Mouse (Mus musculus) MEL (cell line): ENCODE measurements at regions not wholly inside any gene's neighbourhood (a gene's known extent, or its start where the extent isn't known, plus 50 kb on each side); places are given as distances from the start of the nearest gene placed in this dataset.

Experiments used
- DNase-seq: peaks from one replicate; pipeline ENCODE4 v3.0.0; 2011; ENCODE audit warnings: low read depth, low spot score
- H3K27ac ChIP-seq: 2 replicates; pipeline ENCODE4 v1.5.1; 2012; ENCODE audit warnings: low read depth, mild to moderate bottlenecking, control low read depth, low read length, moderate library complexity; ENCODE audit not compliant: control insufficient read depth
- H3K27me3 ChIP-seq, 2 experiments: fragments of 150-350 bp in 1 of 2; sonication (generic) in 1 of 2; 2 replicates each; pipeline ENCODE4 v1.6.1; 2012; ENCODE audit warnings: low read length in 2 of 2, mild to moderate bottlenecking in 2 of 2, improper control_type of control experiment in 1 of 2, moderate library complexity in 1 of 2; ENCODE audit not compliant: insufficient read depth in 2 of 2, control insufficient read depth in 1 of 2
- H3K36me3 ChIP-seq, 2 experiments: 2 replicates each; pipeline ENCODE4 v1.6.1; 2012 to 2014; ENCODE audit warnings: low read length in 2 of 2, improper control_type of control experiment in 1 of 2, inconsistent platforms in 1 of 2, mild to moderate bottlenecking in 1 of 2; ENCODE audit not compliant: insufficient read depth in 2 of 2, control insufficient read depth in 1 of 2
- H3K4me1 ChIP-seq, 2 experiments: fragments of 150-350 bp in 1 of 2; sonication (generic) in 1 of 2; 2 replicates each; pipeline ENCODE4 v1.6.1; 2012; ENCODE audit warnings: low read length in 2 of 2, improper control_type of control experiment in 1 of 2, mild to moderate bottlenecking in 1 of 2; ENCODE audit not compliant: insufficient read depth in 2 of 2, control insufficient read depth in 1 of 2
- H3K4me3 ChIP-seq, 2 experiments: fragments of 150-350 bp in 1 of 2; sonication (generic) in 1 of 2; 2 replicates each; pipeline ENCODE4 v1.5.1; 2012; ENCODE audit warnings: low read depth in 2 of 2, low read length in 2 of 2, mild to moderate bottlenecking in 2 of 2, moderate library complexity in 2 of 2, control low read depth in 1 of 2, improper control_type of control experiment in 1 of 2; ENCODE audit not compliant: control insufficient read depth in 1 of 2, insufficient read depth in 1 of 2
- H3K79me2 ChIP-seq: 2 replicates; pipeline ENCODE4 v1.6.1; 2012; ENCODE audit warnings: mild to moderate bottlenecking, low read length, moderate library complexity; ENCODE audit not compliant: control insufficient read depth, poor library complexity, insufficient read depth
- H3K9ac ChIP-seq: 2 replicates; pipeline ENCODE4 v1.6.1; 2012; ENCODE audit warnings: low read depth, mild to moderate bottlenecking, control low read depth, low read length, moderate library complexity; ENCODE audit not compliant: control insufficient read depth, poor library complexity, severe bottlenecking
- H3K9me3 ChIP-seq: fragments of 150-350 bp; sonication (generic); replicated peaks from 2 replicates; pipeline ENCODE4 v1.6.1; 2012; ENCODE audit warnings: mild to moderate bottlenecking, low read length, improper control_type of control experiment, moderate library complexity; ENCODE audit not compliant: insufficient read depth
- CHD1 ChIP-seq: IDR thresholded peaks from 2 replicates; pipeline ENCODE4 v1.6.1; 2012; ENCODE audit warnings: low read depth, mild to moderate bottlenecking, inconsistent platforms, low read length, improper control_type of control experiment
- CTCF ChIP-seq, 3 experiments: IDR thresholded peaks in 2 of 3; conservative IDR thresholded peaks in 1 of 3; 2 replicates each; pipeline ENCODE4 v1.5.1; 2011 to 2012; ENCODE audit warnings: low read length in 3 of 3, low read depth in 2 of 3, mild to moderate bottlenecking in 2 of 3, improper control_type of control experiment in 1 of 3, inconsistent platforms in 1 of 3, mixed read lengths in 1 of 3, moderate library complexity in 1 of 3; ENCODE audit not compliant: control insufficient read depth in 1 of 3, insufficient read depth in 1 of 3, poor library complexity in 1 of 3, severe bottlenecking in 1 of 3
- E2F4 ChIP-seq: IDR thresholded peaks from 2 replicates; pipeline ENCODE4 v1.6.1; 2011; ENCODE audit warnings: low read depth, low read length, improper control_type of control experiment, borderline replicate concordance
- EP300 ChIP-seq, 2 experiments: IDR thresholded peaks; 2 replicates each; pipeline ENCODE4 v1.6.1; 2011; ENCODE audit warnings: improper control_type of control experiment in 2 of 2, low read length in 2 of 2, low read depth in 1 of 2, mild to moderate bottlenecking in 1 of 2
- GATA1 ChIP-seq: IDR thresholded peaks from 2 replicates; pipeline ENCODE4 v1.6.1; 2011; ENCODE audit warnings: low read depth, low read length, improper control_type of control experiment
- HCFC1 ChIP-seq: IDR thresholded peaks from 2 replicates; pipeline ENCODE4 v1.6.1; 2012; ENCODE audit warnings: low read depth, mild to moderate bottlenecking, inconsistent platforms, low read length, improper control_type of control experiment, moderate library complexity
- MAFK ChIP-seq: IDR thresholded peaks from 2 replicates; pipeline ENCODE4 v1.6.1; 2011; ENCODE audit warnings: low read depth, mild to moderate bottlenecking, low read length, improper control_type of control experiment, borderline replicate concordance
- MAZ ChIP-seq: IDR thresholded peaks from 2 replicates; pipeline ENCODE4 v1.6.1; 2012; ENCODE audit warnings: low read depth, mild to moderate bottlenecking, inconsistent platforms, low read length, improper control_type of control experiment
- MXI1 ChIP-seq: IDR thresholded peaks from 2 replicates; pipeline ENCODE4 v1.6.1; 2011; ENCODE audit warnings: mild to moderate bottlenecking, low read depth, low read length, improper control_type of control experiment
- MYC ChIP-seq: IDR thresholded peaks from 2 replicates; pipeline ENCODE4 v1.6.1; 2011; ENCODE audit warnings: low read depth, mild to moderate bottlenecking, low read length, improper control_type of control experiment, moderate library complexity
- POLR2A ChIP-seq, 2 experiments: IDR thresholded peaks; 2 replicates each; pipeline ENCODE4 v1.6.1; 2011 to 2012; ENCODE audit warnings: low read length in 2 of 2, mild to moderate bottlenecking in 2 of 2, control low read depth in 1 of 2, improper control_type of control experiment in 1 of 2, low read depth in 1 of 2, moderate library complexity in 1 of 2; ENCODE audit not compliant: control insufficient read depth in 1 of 2, insufficient read depth in 1 of 2, poor library complexity in 1 of 2
- POLR2AphosphoS2 ChIP-seq: IDR thresholded peaks from 2 replicates; pipeline ENCODE4 v1.6.1; 2011; ENCODE audit warnings: low read length, improper control_type of control experiment
- RAD21 ChIP-seq: IDR thresholded peaks from 2 replicates; pipeline ENCODE4 v1.6.1; 2011; ENCODE audit warnings: mild to moderate bottlenecking, low read depth, low read length, improper control_type of control experiment
- RCOR1 ChIP-seq: IDR thresholded peaks from 2 replicates; pipeline ENCODE4 v1.6.1; 2012; ENCODE audit warnings: low read depth, mild to moderate bottlenecking, inconsistent platforms, low read length, improper control_type of control experiment
- SIN3A ChIP-seq: IDR thresholded peaks from 2 replicates; pipeline ENCODE4 v1.6.1; 2012; ENCODE audit warnings: low read length, improper control_type of control experiment, inconsistent platforms
- SMC3 ChIP-seq: IDR thresholded peaks from 2 replicates; pipeline ENCODE4 v1.6.1; 2011; ENCODE audit warnings: low read depth, low read length, improper control_type of control experiment
- TAL1 ChIP-seq: IDR thresholded peaks from 2 replicates; pipeline ENCODE4 v1.6.1; 2012; ENCODE audit warnings: mild to moderate bottlenecking, inconsistent platforms, low read length, moderate library complexity, mixed read lengths
- TCF12 ChIP-seq: IDR thresholded peaks from 2 replicates; pipeline ENCODE4 v1.6.1; 2014; ENCODE audit warnings: low read depth, mild to moderate bottlenecking, inconsistent platforms, low read length, improper control_type of control experiment, moderate library complexity
- UBTF ChIP-seq: IDR thresholded peaks from 2 replicates; pipeline ENCODE4 v1.6.1; 2012; ENCODE audit warnings: low read depth, mild to moderate bottlenecking, inconsistent platforms, low read length, improper control_type of control experiment, moderate library complexity, borderline replicate concordance; ENCODE audit not compliant: insufficient read depth
- ZC3H11A ChIP-seq: IDR thresholded peaks from 2 replicates; pipeline ENCODE4 v1.6.1; 2012; ENCODE audit warnings: low read depth, mild to moderate bottlenecking, inconsistent platforms, low read length, improper control_type of control experiment
- ZMIZ1 ChIP-seq: IDR thresholded peaks from 2 replicates; pipeline ENCODE4 v1.6.1; 2012; ENCODE audit warnings: low read depth, mild to moderate bottlenecking, inconsistent platforms, low read length, improper control_type of control experiment, moderate library complexity

GRCm38 (mm10) chr12:97882439-97882838 lies 376.8 kb downstream of the Galc start:
- H3K79me2 ChIP-seq: no peaks in the 10 kb centered on the region
- no peak overlapping the region for H3K4me3 ChIP-seq
- no peaks in the 10 kb centered on the region for H3K27me3 ChIP-seq
- no peak for DNase-seq
- H3K4me1 ChIP-seq: no peaks in the 10 kb centered on the region
- H3K9ac ChIP-seq: no peak overlapping the region
- TF ChIP-seq MYC (no peak), GATA1 (no peak), POLR2AphosphoS2 (no peak), MAFK (no peak), MXI1 (no peak), ZMIZ1 (no peak), UBTF (no peak), RAD21 (no peak), TCF12 (no peak), HCFC1 (no peak), RCOR1 (no peak), MAZ (no peak), POLR2A (IDR thresholded peaks at IDR 0.05; ENCODE audit: control insufficient read depth in 1 of 2, insufficient read depth in 1 of 2, low read depth in 1 of 2, low read length in 2 of 2, poor library complexity in 1 of 2) (no peak), ZC3H11A (no peak), CHD1 (no peak), EP300 (IDR thresholded peaks at IDR 0.05; ENCODE audit: low read depth in 1 of 2, low read length in 2 of 2) (no peak), SIN3A (no peak), TAL1 (no peak)
- TF ChIP-seq, all 39 proteins: peak for 0
- Histone ChIP-seq H3K27ac (no peak overlapping the region), H3K9me3 (no peaks in the 10 kb centered on the region), H3K36me3 (no peaks in the 10 kb centered on the region)

- TF ChIP-seq CTCF (IDR thresholded peaks at IDR 0.05 in 2 of 3, conservative IDR thresholded peaks at IDR 0.05 in 1 of 3; ENCODE audit: control insufficient read depth in 1 of 3, insufficient read depth in 1 of 3, low read depth in 2 of 3, low read length in 3 of 3, poor library complexity in 1 of 3, severe bottlenecking in 1 of 3) (peak; percentile 41 to 66 (median 64); a peak in 5 of 6 replicates), E2F4 (no peak), RAD21 (peak; percentile 58), SMC3 (peak; percentile 59), TCF12 (no peak)
- TF ChIP-seq, all 39 proteins: peak for 3
- H3K9ac ChIP-seq: no peak overlapping the region
- no peak overlapping the region for H3K27ac ChIP-seq
- H3K4me1 ChIP-seq: no peaks in the 10 kb centered on the region
- no peaks in the 10 kb centered on the region for H3K27me3 ChIP-seq
- DNase-seq: peak; percentile 55
- H3K9me3 ChIP-seq: no peaks in the 10 kb centered on the region
- H3K4me3 ChIP-seq: no peak overlapping the region
- no peaks in the 10 kb centered on the region for H3K79me2 ChIP-seq
- H3K36me3 ChIP-seq: no peaks in the 10 kb centered on the region
These were observed 386.9 kb downstream of the Galc start for GRCm38 (mm10) chr12:97872391-97872790.
